Mouse (Mus musculus): Measurements from ENCODE around the gene Lifr.

Gene Lifr

GRCm38 (mm10) chr15:7090211-7090765 lies at the start of gene Lifr:
Lifr (plus strand) TSS chr15:7090614.
- no peak for DNase-seq (ENCODE audit: low spot score in 2 of 2)

GRCm38 (mm10) chr15:7044081-7044749 lies 46.2 kb upstream of the Lifr start:
- no peak for DNase-seq (ENCODE audit: low spot score in 2 of 2)

GRCm38 (mm10) chr15:7045056-7045455 lies 45.4 kb upstream of the Lifr start:
- no peak for DNase-seq (ENCODE audit: low spot score in 2 of 2)

- DNase-seq (ENCODE audit: low spot score in 2 of 2), result no peak
Observed at GRCm38 (mm10) chr15:7047931-7048330, 42.5 kb upstream of the Lifr start.

- no peak for DNase-seq (ENCODE audit: low spot score in 2 of 2)
Observed at GRCm38 (mm10) chr15:7048916-7049315, 41.5 kb upstream of the Lifr start.

- DNase-seq (ENCODE audit: low spot score in 2 of 2), result no peak
Observed at GRCm38 (mm10) chr15:7051666-7052065, 38.7 kb upstream of the Lifr start.

- no peak for DNase-seq (ENCODE audit: low spot score in 2 of 2)
Observed at GRCm38 (mm10) chr15:7052117-7052516, 38.3 kb upstream of the Lifr start.

GRCm38 (mm10) chr15:7056851-7057250 lies 33.6 kb upstream of the Lifr start:
- no peak for DNase-seq (ENCODE audit: low spot score in 2 of 2)

- DNase-seq (ENCODE audit: low spot score in 2 of 2), result no peak
Observed at GRCm38 (mm10) chr15:7060522-7060921, 29.9 kb upstream of the Lifr start.

GRCm38 (mm10) chr15:7061995-7062697 lies 28.3 kb upstream of the Lifr start:
- DNase-seq (ENCODE audit: low spot score in 2 of 2), result no peak

GRCm38 (mm10) chr15:7062698-7063009 lies 27.8 kb upstream of the Lifr start:
- no peak for DNase-seq (ENCODE audit: low spot score in 2 of 2)

GRCm38 (mm10) chr15:7063521-7064240 lies 26.7 kb upstream of the Lifr start:
- no peak for DNase-seq (ENCODE audit: low spot score in 2 of 2)

GRCm38 (mm10) chr15:7064992-7065523 lies 25.4 kb upstream of the Lifr start:
- no peak for DNase-seq (ENCODE audit: low spot score in 2 of 2)

GRCm38 (mm10) chr15:7065624-7066023 lies 24.8 kb upstream of the Lifr start:
- DNase-seq (ENCODE audit: low spot score in 2 of 2), result no peak

- no peak for DNase-seq (ENCODE audit: low spot score in 2 of 2)
Observed at GRCm38 (mm10) chr15:7066752-7067151, 23.7 kb upstream of the Lifr start.

GRCm38 (mm10) chr15:7069374-7069773 lies 21.0 kb upstream of the Lifr start:
- DNase-seq (ENCODE audit: low spot score in 2 of 2), result no peak

GRCm38 (mm10) chr15:7070199-7070794 lies 20.1 kb upstream of the Lifr start:
- no peak for DNase-seq (ENCODE audit: low spot score in 2 of 2)

GRCm38 (mm10) chr15:7073269-7073668 lies 17.1 kb upstream of the Lifr start:
- DNase-seq (ENCODE audit: low spot score in 2 of 2), result no peak

- DNase-seq (ENCODE audit: low spot score in 2 of 2), result no peak
Observed at GRCm38 (mm10) chr15:7075185-7075584, 15.2 kb upstream of the Lifr start.

- no peak for DNase-seq (ENCODE audit: low spot score in 2 of 2)
Observed at GRCm38 (mm10) chr15:7078356-7078755, 12.1 kb upstream of the Lifr start.

GRCm38 (mm10) chr15:7079631-7080337 lies 10.6 kb upstream of the Lifr start:
- no peak for DNase-seq (ENCODE audit: low spot score in 2 of 2)

Data from frontal cortex, postnatal 14 days (tissue).